Mouse (Mus musculus) liver, embryonic 14.5 days (tissue): ENCODE results near the gene Rbm42.

Experiments used
- CTCF ChIP-seq: IDR thresholded peaks from 2 replicates; pipeline ENCODE4 v1.5.1; 2016; ENCODE audit warnings: antibody characterized with exemption, low read depth, control low read depth
- EP300 ChIP-seq: IDR thresholded peaks from 2 replicates; pipeline ENCODE4 v1.6.1; 2016; ENCODE audit warnings: antibody characterized with exemption, low read depth

DNA sequence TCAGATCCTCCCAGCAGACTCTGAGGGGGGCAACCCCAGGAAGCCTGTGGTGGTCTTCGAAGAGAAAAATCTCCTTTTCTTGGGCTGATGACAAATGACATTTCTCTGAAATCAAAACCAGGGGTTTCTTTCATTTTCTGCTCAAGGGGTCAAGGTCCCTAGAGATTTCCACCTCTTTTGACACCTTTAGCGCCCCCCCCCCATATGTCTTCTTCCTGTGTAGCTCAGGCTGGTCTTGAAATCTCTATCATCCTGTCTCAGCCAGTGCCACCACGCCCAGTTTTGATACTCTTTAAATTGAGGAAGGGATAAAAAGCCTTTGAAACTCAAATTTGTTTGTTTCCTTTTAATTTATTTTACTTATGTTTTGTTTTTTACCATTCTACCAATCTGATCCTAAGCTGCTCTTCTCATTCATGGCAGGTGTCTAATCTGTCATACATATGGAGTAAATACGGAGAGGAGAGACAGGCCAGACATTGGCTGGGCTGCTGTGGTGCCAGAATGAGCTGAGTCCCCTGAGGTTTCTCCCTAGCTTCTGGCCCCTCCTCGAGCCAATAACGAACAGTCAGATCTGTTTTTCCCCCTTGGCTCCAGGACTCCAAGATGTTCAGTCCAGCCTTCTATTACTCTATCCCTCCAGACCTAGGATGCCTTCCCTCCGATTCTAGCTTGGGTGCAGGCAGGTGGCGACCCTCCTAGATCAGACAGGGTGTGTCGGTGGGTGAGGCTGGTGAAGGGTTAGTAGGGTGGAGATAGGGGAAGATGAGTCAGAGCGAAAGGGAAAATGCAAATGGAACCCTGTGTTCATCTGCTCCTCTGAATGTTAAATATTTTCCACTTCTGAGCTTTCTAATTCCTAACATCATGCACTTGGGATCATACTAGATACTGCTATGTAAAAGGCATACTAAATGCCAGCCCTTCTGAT is 56.3 kb downstream of the Rbm42 start:
- no peak for TF ChIP-seq EP300
- TF ChIP-seq CTCF: no peak
